Mouse (Mus musculus): ENCODE data around the gene Pde8a. TPM values are rescaled to one million over a fixed set of nuclear protein-coding genes. Genes with fewer than 3 reads are reported as not detected.

The Pde8a gene
- total RNA-seq, 4 experiments from 2014 or later, result 9.0 to 12.5 (median 9.9) TPM

- no peak for DNase-seq (ENCODE audit: low spot score in 2 of 2)
These were observed 3.3 kb upstream of the Pde8a start for GRCm38 (mm10) chr7:81209979-81210685.

- DNase-seq (ENCODE audit: low spot score in 2 of 2), result peak in 1 of 2 experiments; percentile 24
These were observed 1.6 kb upstream of the Pde8a start for GRCm38 (mm10) chr7:81211760-81212159.

- peak; percentile 51 to 55 for DNase-seq (ENCODE audit: low spot score in 2 of 2)
These were observed 1.1 kb upstream of the Pde8a start for GRCm38 (mm10) chr7:81212261-81212681.

- peak; percentile 94 to 95 for DNase-seq (ENCODE audit: low spot score in 2 of 2)
These were observed 574 bp upstream of the Pde8a start for GRCm38 (mm10) chr7:81212697-81213346.

GRCm38 (mm10) chr7:81214153-81214907 is 934 bp downstream of the Pde8a start:
- no peak for DNase-seq (ENCODE audit: low spot score in 2 of 2)

GRCm38 (mm10) chr7:81215950-81216349 is 2.6 kb downstream of the Pde8a start:
- no peak for DNase-seq (ENCODE audit: low spot score in 2 of 2)

GRCm38 (mm10) chr7:81219321-81219720 is 5.9 kb downstream of the Pde8a start:
- DNase-seq (ENCODE audit: low spot score in 2 of 2), result no peak

- no peak for DNase-seq (ENCODE audit: low spot score in 2 of 2)
These were observed 7.0 kb downstream of the Pde8a start for GRCm38 (mm10) chr7:81220381-81220780.

GRCm38 (mm10) chr7:81224260-81224659 is 10.9 kb downstream of the Pde8a start:
- DNase-seq (ENCODE audit: low spot score in 2 of 2), result no peak

- no peak for DNase-seq (ENCODE audit: low spot score in 2 of 2)
These were observed 16.8 kb downstream of the Pde8a start for GRCm38 (mm10) chr7:81230091-81230792.

- DNase-seq (ENCODE audit: low spot score in 2 of 2), result no peak
These were observed 19.3 kb downstream of the Pde8a start for GRCm38 (mm10) chr7:81232674-81233073.

- DNase-seq (ENCODE audit: low spot score in 2 of 2), result no peak
These were observed 21.7 kb downstream of the Pde8a start for GRCm38 (mm10) chr7:81235117-81235516.

- DNase-seq (ENCODE audit: low spot score in 2 of 2), result no peak
These were observed 22.3 kb downstream of the Pde8a start for GRCm38 (mm10) chr7:81235600-81236223.

GRCm38 (mm10) chr7:81243361-81243760 is 30.0 kb downstream of the Pde8a start:
- no peak for DNase-seq (ENCODE audit: low spot score in 2 of 2)

- no peak for DNase-seq (ENCODE audit: low spot score in 2 of 2)
These were observed 36.5 kb downstream of the Pde8a start for GRCm38 (mm10) chr7:81249854-81250279.

- no peak for DNase-seq (ENCODE audit: low spot score in 2 of 2)
These were observed 37.2 kb downstream of the Pde8a start for GRCm38 (mm10) chr7:81250601-81251000.

GRCm38 (mm10) chr7:81251521-81251920 is 38.1 kb downstream of the Pde8a start:
- no peak for DNase-seq (ENCODE audit: low spot score in 2 of 2)

GRCm38 (mm10) chr7:81253317-81253716 is 39.9 kb downstream of the Pde8a start:
- DNase-seq (ENCODE audit: low spot score in 2 of 2), result no peak

GRCm38 (mm10) chr7:81254579-81254978 is 41.2 kb downstream of the Pde8a start:
- no peak for DNase-seq (ENCODE audit: low spot score in 2 of 2)

GRCm38 (mm10) chr7:81255456-81255855 is 42.1 kb downstream of the Pde8a start:
- no peak for DNase-seq (ENCODE audit: low spot score in 2 of 2)

- DNase-seq (ENCODE audit: low spot score in 2 of 2), result no peak
These were observed 43.4 kb downstream of the Pde8a start for GRCm38 (mm10) chr7:81256773-81257172.

All from gastrocnemius, adult 8-10 months (tissue).